8 mouse cellular contexts compared by ENCODE assay signal in the genomic region with DNA sequence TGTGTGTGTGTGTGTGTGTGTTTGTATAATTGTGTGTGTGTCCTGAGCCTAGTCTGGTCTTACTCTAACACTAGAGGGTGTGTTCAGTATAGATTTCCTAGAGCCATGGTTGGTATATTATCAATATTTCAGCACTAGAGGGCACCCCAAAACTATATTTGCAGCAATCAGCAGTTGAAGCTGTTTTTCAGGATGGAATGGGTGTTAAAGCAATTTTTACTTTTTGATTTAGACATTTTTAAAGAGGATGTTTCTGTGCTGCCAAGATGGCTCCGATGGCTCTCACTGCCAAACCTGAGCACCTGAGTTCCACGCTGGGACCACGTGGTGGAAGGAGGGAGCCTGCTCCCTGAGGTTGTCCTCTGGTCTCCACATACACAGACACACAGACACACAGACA. TPM values are rescaled to one million over a fixed set of nuclear protein-coding genes. Genes with fewer than 3 reads are reported as not detected.
DNase-seq lines count a peak whose midpoint lies in the region; ATAC-seq lines count a peak whose summit lies in the region.

No protein-coding gene starts in this region.

- no peaks in the 10 kb centered on the region for H3K36me3 ChIP-seq in forebrain, embryonic 12.5 days (replicated peaks)
- no peaks in the 10 kb centered on the region for H3K36me3 ChIP-seq in forebrain, embryonic 10.5 days (replicated peaks)
- no peaks in the 10 kb centered on the region for H3K36me3 ChIP-seq in heart, embryonic 12.5 days

- H3K9me3 ChIP-seq in forebrain, embryonic 12.5 days, result no peaks in the 10 kb centered on the region
- no peaks in the 10 kb centered on the region for H3K9me3 ChIP-seq in forebrain, embryonic 10.5 days
- no peaks in the 10 kb centered on the region for H3K9me3 ChIP-seq in heart, embryonic 12.5 days (replicated peaks)

- WGBS in forebrain, embryonic 12.5 days, result 67% methylated on average over 3 of the region's 3 CpGs
- 89% methylated on average over 3 of the region's 3 CpGs for WGBS in forebrain, embryonic 10.5 days
- WGBS in heart, embryonic 12.5 days, result 75% methylated on average over 3 of the region's 3 CpGs

- H3K4me2 ChIP-seq in forebrain, embryonic 12.5 days, result no peak overlapping the region
- no peak overlapping the region for H3K4me2 ChIP-seq in heart, embryonic 12.5 days

- H3K27me3 ChIP-seq in forebrain, embryonic 12.5 days, result no peaks in the 10 kb centered on the region
- H3K27me3 ChIP-seq in forebrain, embryonic 10.5 days (ENCODE audit: poor library complexity, severe bottlenecking), result no peaks in the 10 kb centered on the region
- no peaks in the 10 kb centered on the region for H3K27me3 ChIP-seq in heart, embryonic 12.5 days (replicated peaks)

- no peak overlapping the region for H3K4me3 ChIP-seq in forebrain, embryonic 12.5 days (replicated peaks)
- H3K4me3 ChIP-seq in forebrain, embryonic 10.5 days, result no peak overlapping the region
- no peak overlapping the region for H3K4me3 ChIP-seq in heart, embryonic 12.5 days

- no peak overlapping the region for H3K9ac ChIP-seq in forebrain, embryonic 12.5 days
- no peak overlapping the region for H3K9ac ChIP-seq in heart, embryonic 12.5 days

- ATAC-seq in forebrain, embryonic 12.5 days (ENCODE audit: low FRiP score), result peak; percentile 23; the same call in 1 of the 2 replicates
- ATAC-seq in heart, embryonic 12.5 days (ENCODE audit: insufficient number of reproducible peaks, low FRiP score), result no peak

- DNase-seq in forebrain, embryonic 10.5 days (ENCODE audit: extremely low spot score, low spot score), result no peak
- peak; percentile 39 for DNase-seq in right cerebral cortex, adult 18-20 months
- DNase-seq in right cerebral cortex, postnatal 25 days, result no peak
- peak; percentile 9 to 19 for DNase-seq in layer of hippocampus, postnatal 36 days
- peak; percentile 64 for DNase-seq in retina, embryonic 14.5 days (ENCODE audit: low spot score)
- no peak for DNase-seq in right cerebral cortex, postnatal 36 days (ENCODE audit: low spot score in 2 of 2)

- H3K4me1 ChIP-seq in forebrain, embryonic 12.5 days, result 0 out of 2 replicates have a peak, but pooled peaks cover 2% of the 10 kb centered on the region
- H3K4me1 ChIP-seq in forebrain, embryonic 10.5 days, result no peaks in the 10 kb centered on the region
- H3K4me1 ChIP-seq in heart, embryonic 12.5 days (replicated peaks), result no peaks in the 10 kb centered on the region

- no peak overlapping the region for H3K27ac ChIP-seq in forebrain, embryonic 12.5 days
- no peak overlapping the region for H3K27ac ChIP-seq in forebrain, embryonic 10.5 days
- H3K27ac ChIP-seq in heart, embryonic 12.5 days (ENCODE audit: poor library complexity, severe bottlenecking), result no peak overlapping the region

RNA-seq across cellular contexts. Expression of a gene that starts 19.4 kb away (rescaled TPM):
- 51.7 and 54.1 TPM in 2 replicates for polyA plus RNA-seq in forebrain, embryonic 12.5 days (2016; fragmentation: Nextera tagmentation; extraction: Ambion mirVana)
- polyA plus RNA-seq in forebrain, embryonic 10.5 days (2016; fragmentation: Nextera tagmentation; extraction: Ambion mirVana), result 30.5 and 31.0 TPM in 2 replicates
- 10 to 100 TPM; 34.0 to 34.5 TPM for total RNA-seq in layer of hippocampus, postnatal 36 days (2021)
- 15.3 and 17.4 TPM in 2 replicates for polyA plus RNA-seq in heart, embryonic 12.5 days (2016; fragmentation: Nextera tagmentation; extraction: Ambion mirVana)

RNA-seq across cellular contexts. Expression of a gene that starts 50.2 kb away (rescaled TPM):
- 63.0 and 66.7 TPM in 2 replicates for polyA plus RNA-seq in forebrain, embryonic 12.5 days (2016; fragmentation: Nextera tagmentation; extraction: Ambion mirVana)
- 66.8 and 69.4 TPM in 2 replicates for polyA plus RNA-seq in forebrain, embryonic 10.5 days (2016; fragmentation: Nextera tagmentation; extraction: Ambion mirVana)
- 10 to 100 TPM; 36.6 to 37.8 TPM for total RNA-seq in layer of hippocampus, postnatal 36 days (2021)
- polyA plus RNA-seq in heart, embryonic 12.5 days (2016; fragmentation: Nextera tagmentation; extraction: Ambion mirVana), result 30.3 and 32.1 TPM in 2 replicates

Comparison
In these comparisons a context has a peak if more than half of its experiments do, and no peak if none do; other contexts are left out.
1. DNase-seq: peak in right cerebral cortex, adult 18-20 months (single experiment), layer of hippocampus, postnatal 36 days (2 of 2) and retina, embryonic 14.5 days (single experiment); none in forebrain, embryonic 10.5 days (single experiment), right cerebral cortex, postnatal 25 days (single experiment) and right cerebral cortex, postnatal 36 days (0 of 2).